Mouse (Mus musculus): ENCODE measurements around the gene Cldn19. TPM values are rescaled to one million over a fixed set of nuclear protein-coding genes. Genes with fewer than 3 reads are reported as not detected.

The Cldn19 gene
- total RNA-seq (2014; rRNA removed) (3.6 and 5.1 TPM in 2 replicates), polyA plus RNA-seq (2015; fragmentation: Nextera tagmentation; extraction: Ambion mirVana) (1.1 and 1.7 TPM in 2 replicates)

DNA sequence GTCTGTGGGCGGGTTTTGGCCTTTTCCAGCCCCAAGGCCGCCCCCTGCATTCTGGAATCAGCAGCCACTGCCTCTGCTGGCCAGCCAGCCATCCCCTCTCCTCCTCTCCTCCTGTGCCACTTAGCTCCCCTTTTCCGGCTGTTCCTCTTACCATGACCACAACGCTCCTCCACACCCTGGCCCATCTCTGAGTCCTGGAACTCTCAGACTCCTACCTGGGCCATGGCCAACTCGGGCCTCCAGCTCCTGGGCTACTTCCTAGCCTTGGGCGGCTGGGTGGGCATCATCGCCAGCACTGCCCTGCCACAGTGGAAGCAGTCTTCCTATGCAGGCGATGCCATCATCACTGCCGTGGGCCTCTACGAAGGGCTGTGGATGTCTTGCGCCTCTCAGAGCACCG, at the start of gene Cldn19:
Gene Cldn19, plus strand, starts transcription at position 64 of the 400 bp plus-strand sequence.
- ATAC-seq: no peak
- H3K36me3 ChIP-seq (ENCODE audit: insufficient read depth, low read length): no peaks in the 10 kb centered on the region
- WGBS: 55% methylated on average over 12 of the region's 12 CpGs
- no peak within 1 kb of the TSS for H3K4me2 ChIP-seq (ENCODE audit: low read depth, low read length)
- TF ChIP-seq CTCF (IDR thresholded peaks at IDR 0.05; ENCODE audit: low read depth): no peak
- H3K4me1 ChIP-seq (ENCODE audit: insufficient read depth, low read length): peaks cover 11% of the 10 kb centered on the region; the same call in 1 of the 2 replicates
- 0 out of 2 replicates have a peak within 1 kb of the TSS, but pooled peaks have one; percentile 9 for H3K9ac ChIP-seq (replicated peaks; ENCODE audit: low read length)
- no peak for DNase-seq (ENCODE audit: low spot score)
- H3K27ac ChIP-seq: peak within 1 kb of the TSS; percentile 42; the same call in 1 of the 2 replicates
- no peak within 1 kb of the TSS for H3K4me3 ChIP-seq (ENCODE audit: low read length)
- H3K27me3 ChIP-seq (ENCODE audit: insufficient read depth, low read length): no peaks in the 10 kb centered on the region
- no peaks in the 10 kb centered on the region for H3K9me3 ChIP-seq (ENCODE audit: low read length)

DNA sequence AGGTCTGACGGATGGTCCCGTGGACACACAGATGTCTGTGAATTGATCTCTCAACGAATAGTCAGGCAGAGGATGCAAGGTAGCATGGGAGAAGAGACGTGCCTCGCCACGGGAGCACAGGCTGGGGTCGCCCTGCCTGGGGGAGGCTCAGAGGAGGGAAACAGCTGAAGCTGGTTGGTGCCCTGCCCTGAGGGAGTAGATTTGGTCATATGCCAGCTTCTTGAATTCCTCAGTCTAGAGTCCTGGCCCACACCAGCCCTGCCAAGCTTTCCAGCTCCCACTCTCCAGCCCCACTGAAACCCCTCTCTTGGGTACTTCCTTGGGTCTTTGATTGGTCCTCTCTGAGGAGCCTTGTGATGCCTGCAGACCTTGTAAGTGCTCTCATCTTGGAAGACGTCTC, 38.5 kb upstream of the Cldn19 start:
- H3K27ac ChIP-seq: no peak overlapping the region
- H3K9me3 ChIP-seq (ENCODE audit: low read length): no peaks in the 10 kb centered on the region
- no peak for ATAC-seq
- H3K4me1 ChIP-seq (ENCODE audit: insufficient read depth, low read length): no peaks in the 10 kb centered on the region
- no peak overlapping the region for H3K9ac ChIP-seq (replicated peaks; ENCODE audit: low read length)
- WGBS: 50% methylated on average over 8 of the region's 8 CpGs
- TF ChIP-seq CTCF (IDR thresholded peaks at IDR 0.05; ENCODE audit: low read depth): no peak
- H3K36me3 ChIP-seq (ENCODE audit: insufficient read depth, low read length): no peaks in the 10 kb centered on the region
- no peak overlapping the region for H3K4me3 ChIP-seq (ENCODE audit: low read length)
- H3K4me2 ChIP-seq (ENCODE audit: low read depth, low read length): no peak overlapping the region
- DNase-seq (ENCODE audit: low spot score): peak; percentile 20
- H3K27me3 ChIP-seq (ENCODE audit: insufficient read depth, low read length): no peaks in the 10 kb centered on the region

DNA sequence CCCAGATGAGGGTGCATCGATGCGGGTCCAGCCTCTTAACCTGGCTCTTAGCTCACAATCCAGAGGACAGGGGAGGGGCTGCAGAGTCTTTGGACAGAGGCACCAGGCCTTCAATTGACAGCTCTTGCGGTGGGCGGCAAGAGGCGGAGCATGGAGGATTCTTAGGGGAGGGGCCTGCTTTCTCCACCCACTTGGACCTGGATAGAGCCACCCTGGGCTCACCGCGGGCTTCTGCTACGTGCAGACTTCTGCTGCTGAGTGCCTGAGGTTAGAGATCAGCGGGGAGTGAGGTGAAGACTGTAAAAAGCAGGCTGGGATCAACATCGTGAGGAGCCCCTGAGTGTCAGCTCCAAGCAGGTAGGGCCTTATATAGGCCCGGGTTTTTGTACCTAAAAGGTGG, 37.0 kb upstream of the Cldn19 start, which contains the start of gene Tmem269:
Gene Tmem269, minus strand, starts transcription at position 49 of the 400 bp plus-strand sequence.
- H3K27ac ChIP-seq: no peak within 1 kb of the TSS
- ATAC-seq: peak; percentile 36; the same call in 1 of the 2 replicates
- no peaks in the 10 kb centered on the region for H3K36me3 ChIP-seq (ENCODE audit: insufficient read depth, low read length)
- H3K4me3 ChIP-seq (ENCODE audit: low read length): no peak within 1 kb of the TSS
- no peak for DNase-seq (ENCODE audit: low spot score)
- no peak within 1 kb of the TSS for H3K4me2 ChIP-seq (ENCODE audit: low read depth, low read length)
- H3K9me3 ChIP-seq (ENCODE audit: low read length): no peaks in the 10 kb centered on the region
- H3K4me1 ChIP-seq (ENCODE audit: insufficient read depth, low read length): no peaks in the 10 kb centered on the region
- H3K27me3 ChIP-seq (ENCODE audit: insufficient read depth, low read length): no peaks in the 10 kb centered on the region
- TF ChIP-seq CTCF (IDR thresholded peaks at IDR 0.05; ENCODE audit: low read depth): no peak
- WGBS: 19% methylated on average over 11 of the region's 11 CpGs
- H3K9ac ChIP-seq (replicated peaks; ENCODE audit: low read length): no peak within 1 kb of the TSS

DNA sequence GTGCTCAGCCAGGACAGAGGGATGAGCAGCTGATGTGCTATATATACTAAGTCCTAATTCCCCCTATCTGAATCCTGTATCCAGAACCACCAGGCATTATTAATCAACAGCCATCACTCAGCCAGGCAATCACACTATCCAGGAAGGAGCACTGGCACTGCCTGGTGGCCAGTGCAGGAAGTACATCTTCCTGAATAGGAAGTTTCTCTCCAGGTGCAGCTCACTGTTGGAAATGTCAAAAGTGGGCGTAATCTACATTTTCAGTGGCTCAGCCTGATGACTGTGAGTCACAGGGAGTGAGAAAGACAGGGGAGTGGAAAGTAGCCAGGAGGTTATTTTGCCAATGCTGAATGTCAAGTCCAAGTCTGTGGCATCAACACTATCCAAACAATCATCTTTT, 31.5 kb upstream of the Cldn19 start:
- no peak overlapping the region for H3K4me3 ChIP-seq (ENCODE audit: low read length)
- no peak overlapping the region for H3K4me2 ChIP-seq (ENCODE audit: low read depth, low read length)
- 85% methylated on average over 1 of the region's 1 CpGs for WGBS
- peak; percentile 77 for TF ChIP-seq CTCF (IDR thresholded peaks at IDR 0.05; ENCODE audit: low read depth)
- H3K36me3 ChIP-seq (ENCODE audit: insufficient read depth, low read length): peaks cover 41% of the 10 kb centered on the region; the same call in 1 of the 2 replicates
- H3K9me3 ChIP-seq (ENCODE audit: low read length): no peaks in the 10 kb centered on the region
- H3K27me3 ChIP-seq (ENCODE audit: insufficient read depth, low read length): no peaks in the 10 kb centered on the region
- DNase-seq (ENCODE audit: low spot score): peak; percentile 29
- ATAC-seq: peak; percentile 56
- H3K4me1 ChIP-seq (ENCODE audit: insufficient read depth, low read length): no peaks in the 10 kb centered on the region
- no peak overlapping the region for H3K9ac ChIP-seq (replicated peaks; ENCODE audit: low read length)
- no peak overlapping the region for H3K27ac ChIP-seq

DNA sequence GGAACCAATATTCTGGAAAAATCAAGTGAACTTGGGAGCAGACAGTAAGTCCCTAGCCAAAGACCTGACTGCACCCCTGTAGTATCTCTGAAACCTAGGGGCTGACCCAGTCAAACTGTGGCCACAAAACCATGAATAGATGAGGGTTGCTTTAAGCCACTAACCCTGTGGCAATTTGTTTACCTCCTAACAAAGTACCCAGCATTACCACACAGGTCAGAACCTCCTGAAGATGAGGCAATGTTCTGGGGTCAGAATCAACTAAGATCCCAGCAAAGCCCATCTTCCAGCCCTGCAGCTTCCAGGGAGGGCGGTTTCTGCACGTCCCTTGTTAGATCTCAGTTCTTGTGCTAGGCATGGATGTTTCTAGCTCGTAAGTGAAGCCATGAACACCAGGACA, 30.7 kb upstream of the Cldn19 start:
- no peak for DNase-seq (ENCODE audit: low spot score)
- no peaks in the 10 kb centered on the region for H3K27me3 ChIP-seq (ENCODE audit: insufficient read depth, low read length)
- no peak overlapping the region for H3K4me3 ChIP-seq (ENCODE audit: low read length)
- WGBS: 92% methylated on average over 3 of the region's 3 CpGs
- no peak for ATAC-seq
- H3K4me2 ChIP-seq (ENCODE audit: low read depth, low read length): no peak overlapping the region
- H3K27ac ChIP-seq: no peak overlapping the region
- H3K9me3 ChIP-seq (ENCODE audit: low read length): no peaks in the 10 kb centered on the region
- H3K9ac ChIP-seq (replicated peaks; ENCODE audit: low read length): no peak overlapping the region
- peaks cover 41% of the 10 kb centered on the region; the same call in 1 of the 2 replicates for H3K36me3 ChIP-seq (ENCODE audit: insufficient read depth, low read length)
- H3K4me1 ChIP-seq (ENCODE audit: insufficient read depth, low read length): no peaks in the 10 kb centered on the region
- no peak for TF ChIP-seq CTCF (IDR thresholded peaks at IDR 0.05; ENCODE audit: low read depth)

DNA sequence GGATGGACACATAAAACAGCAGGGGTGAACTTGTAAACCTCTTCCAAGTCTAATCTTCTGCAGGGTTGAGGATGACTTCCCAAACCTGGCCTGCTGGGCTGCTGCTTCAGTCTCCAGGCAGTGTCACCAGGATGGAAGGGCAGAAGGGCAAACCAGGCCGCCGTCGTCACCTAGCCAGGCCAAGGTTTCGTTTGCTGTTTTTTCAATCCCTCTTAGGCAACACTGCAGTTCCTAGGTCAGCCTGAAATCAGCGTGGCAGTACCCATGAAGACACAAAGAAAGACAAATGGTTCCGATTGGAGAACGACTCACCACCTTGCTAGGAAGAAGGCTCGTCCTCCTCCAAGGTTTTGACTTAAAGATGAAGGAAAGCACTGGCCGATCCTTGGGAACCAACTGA, 29.5 kb upstream of the Cldn19 start:
- H3K4me3 ChIP-seq (ENCODE audit: low read length): no peak overlapping the region
- no peak overlapping the region for H3K9ac ChIP-seq (replicated peaks; ENCODE audit: low read length)
- DNase-seq (ENCODE audit: low spot score) (no peak), ATAC-seq (no peak)
- no peak for TF ChIP-seq CTCF (IDR thresholded peaks at IDR 0.05; ENCODE audit: low read depth)
- no peaks in the 10 kb centered on the region for H3K9me3 ChIP-seq (ENCODE audit: low read length)
- H3K4me2 ChIP-seq (ENCODE audit: low read depth, low read length): no peak overlapping the region
- no peak overlapping the region for H3K27ac ChIP-seq
- no peaks in the 10 kb centered on the region for H3K27me3 ChIP-seq (ENCODE audit: insufficient read depth, low read length)
- 92% methylated on average over 9 of the region's 9 CpGs for WGBS
- H3K36me3 ChIP-seq (ENCODE audit: insufficient read depth, low read length): peaks cover 41% of the 10 kb centered on the region; the same call in 1 of the 2 replicates
- H3K4me1 ChIP-seq (ENCODE audit: insufficient read depth, low read length): no peaks in the 10 kb centered on the region

DNA sequence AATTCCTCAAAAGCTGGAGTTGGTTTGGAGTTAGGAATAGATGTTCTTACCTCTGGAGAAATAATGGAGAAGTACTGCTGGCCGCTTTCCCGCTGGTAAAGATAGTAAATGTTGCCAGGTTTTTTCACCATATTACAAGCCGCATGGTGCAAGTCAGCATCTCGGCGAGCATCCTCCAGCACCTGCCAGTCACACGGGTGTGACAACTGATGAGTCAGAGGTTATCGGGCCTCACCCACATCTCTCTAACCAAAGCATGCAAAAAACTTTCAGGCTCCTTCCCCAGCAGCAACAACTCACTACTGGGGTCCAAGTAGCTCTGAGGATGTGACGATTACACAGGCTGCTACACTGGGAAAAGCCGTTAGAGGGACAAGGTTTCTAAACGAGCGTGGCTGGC, 28.5 kb upstream of the Cldn19 start:
- 91% methylated on average over 11 of the region's 11 CpGs for WGBS
- no peak for ATAC-seq
- no peak overlapping the region for H3K4me3 ChIP-seq (ENCODE audit: low read length)

More for the DNA sequence above, 28.5 kb upstream of the Cldn19 start:
- DNase-seq (ENCODE audit: low spot score): no peak
- TF ChIP-seq CTCF (IDR thresholded peaks at IDR 0.05; ENCODE audit: low read depth): no peak
- Histone ChIP-seq H3K9ac (replicated peaks; ENCODE audit: low read length) (no peak overlapping the region), H3K27me3 (ENCODE audit: insufficient read depth, low read length) (no peaks in the 10 kb centered on the region), H3K36me3 (ENCODE audit: insufficient read depth, low read length) (peaks cover 41% of the 10 kb centered on the region; the same call in 1 of the 2 replicates), H3K4me1 (ENCODE audit: insufficient read depth, low read length) (peaks cover 4% of the 10 kb centered on the region), H3K27ac (no peak overlapping the region), H3K9me3 (ENCODE audit: low read length) (no peaks in the 10 kb centered on the region), H3K4me2 (ENCODE audit: low read depth, low read length) (no peak overlapping the region)

Data from hindbrain, postnatal 0 days (tissue).